Mouse (Mus musculus): ENCODE measurements around the gene Guf1.

The Guf1 gene

GRCm38 (mm10) chr5:69556628-69557403 lies at the start of gene Guf1:
TSS of gene Guf1 (plus strand) at chr5:69556923.
- peak; percentile 97 for DNase-seq (ENCODE audit: low spot score in 2 of 2)

DNA sequence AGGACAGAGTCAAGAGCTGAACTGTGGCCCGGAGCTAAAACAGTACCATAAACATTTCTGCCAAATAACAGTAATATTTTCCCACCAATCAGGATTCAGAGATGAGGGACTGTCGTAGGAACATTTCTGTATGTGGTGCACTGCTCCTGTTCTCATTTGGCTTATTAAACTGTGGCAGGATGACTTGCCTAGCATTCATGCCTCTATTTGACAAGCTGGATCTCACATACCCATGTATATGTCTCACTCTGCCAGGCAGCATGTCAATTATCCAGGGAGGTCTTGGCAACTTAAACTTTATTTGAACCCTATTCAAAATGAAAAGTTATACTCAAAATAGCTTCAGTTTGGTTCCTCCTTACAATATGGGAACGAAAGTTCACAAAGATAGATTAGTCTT lies 49.7 kb upstream of the Guf1 start:
- DNase-seq (ENCODE audit: low spot score in 2 of 2) = no peak

DNA sequence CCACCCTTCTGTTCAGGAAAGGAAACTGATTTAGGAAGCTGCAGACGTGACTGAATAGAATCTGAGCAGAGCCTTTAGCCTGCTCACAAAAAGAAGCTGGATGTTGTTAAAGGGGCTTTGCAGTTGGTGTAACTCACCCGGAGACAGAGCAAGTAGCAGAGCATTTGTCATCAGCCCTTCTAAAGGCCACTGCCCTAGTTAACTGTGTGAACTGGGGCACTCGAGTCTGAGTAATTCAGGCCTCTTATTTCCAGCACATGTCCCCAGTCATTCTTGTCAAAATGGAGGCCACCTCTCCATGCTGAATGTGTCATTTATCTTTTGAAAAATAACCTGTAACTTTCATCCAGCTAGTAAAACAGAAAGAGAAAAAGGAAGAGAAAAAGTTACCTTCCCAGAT lies 45.1 kb upstream of the Guf1 start:
- DNase-seq (ENCODE audit: low spot score in 2 of 2) = no peak

DNA sequence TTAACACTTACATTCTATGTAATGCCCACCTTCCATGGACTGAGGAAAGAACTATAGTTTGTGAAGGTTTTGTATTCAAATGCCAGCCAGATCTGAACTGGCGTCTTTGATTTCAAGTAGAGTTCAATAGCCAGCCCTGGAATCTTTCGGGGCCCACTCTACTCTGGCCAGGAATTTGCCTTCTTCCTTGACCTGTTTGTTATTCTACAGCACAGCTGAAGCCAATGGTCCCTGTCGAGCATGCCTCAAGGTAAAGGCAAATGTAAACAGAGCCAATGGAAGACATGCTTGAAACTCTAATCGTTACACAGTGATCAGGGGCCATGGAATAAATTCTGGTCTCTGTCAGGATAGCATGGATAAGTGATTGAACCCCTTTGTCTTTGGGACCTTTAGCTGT lies 44.5 kb upstream of the Guf1 start:
- no peak for DNase-seq (ENCODE audit: low spot score in 2 of 2)

DNA sequence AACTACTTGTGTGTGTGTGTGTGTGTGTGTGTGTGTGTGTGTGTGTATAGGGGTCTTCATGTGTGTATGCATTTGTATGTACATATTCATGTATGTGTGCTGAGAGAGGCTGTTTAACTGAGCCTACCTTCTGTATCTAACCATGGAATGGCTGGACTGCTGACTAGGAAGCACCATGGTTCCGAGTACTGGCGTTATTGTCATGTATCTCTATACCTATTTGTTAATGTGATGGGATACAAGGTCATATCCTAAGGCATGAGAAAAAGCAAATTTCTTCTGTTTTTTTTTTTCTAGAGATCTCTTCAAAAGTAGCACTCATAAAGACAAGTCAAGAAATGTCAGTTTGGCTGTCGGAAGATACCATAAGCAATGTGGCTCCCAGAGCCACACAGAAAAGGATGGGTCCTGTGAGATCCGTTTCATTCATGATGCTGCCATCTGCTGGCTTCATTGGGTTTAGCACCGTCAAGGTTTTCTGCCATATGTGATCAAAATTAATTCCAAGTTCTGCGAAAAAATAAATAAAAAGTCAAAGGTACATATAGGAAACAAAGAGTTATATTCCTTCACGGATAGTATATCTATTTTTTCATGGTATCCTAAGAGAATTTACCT lies 36.0 kb upstream of the Guf1 start:
- peak; percentile 37 to 78 for DNase-seq (ENCODE audit: low spot score in 2 of 2)

GRCm38 (mm10) chr5:69522064-69522463 lies 34.7 kb upstream of the Guf1 start:
- no peak for DNase-seq (ENCODE audit: low spot score in 2 of 2)

- DNase-seq (ENCODE audit: low spot score in 2 of 2) = no peak
These were observed 32.8 kb upstream of the Guf1 start for GRCm38 (mm10) chr5:69523944-69524343.

GRCm38 (mm10) chr5:69541680-69542079 lies 15.0 kb upstream of the Guf1 start:
- no peak for DNase-seq (ENCODE audit: low spot score in 2 of 2)

- DNase-seq (ENCODE audit: low spot score in 2 of 2) = peak; percentile 3 to 38
These were observed 14.2 kb upstream of the Guf1 start, which contains the start of gene Yipf7 for GRCm38 (mm10) chr5:69542489-69542888. TSS of gene Yipf7 (minus strand) at chr5:69542648.

- DNase-seq (ENCODE audit: low spot score in 2 of 2) = no peak
These were observed 747 bp downstream of the Guf1 start for GRCm38 (mm10) chr5:69557404-69557935.

GRCm38 (mm10) chr5:69591640-69592461 lies 35.1 kb downstream of the Guf1 start, which contains the start of gene Gnpda2:
TSS of gene Gnpda2 (minus strand) at chr5:69592340.
- DNase-seq (ENCODE audit: low spot score in 2 of 2) = peak; percentile 88

DNA sequence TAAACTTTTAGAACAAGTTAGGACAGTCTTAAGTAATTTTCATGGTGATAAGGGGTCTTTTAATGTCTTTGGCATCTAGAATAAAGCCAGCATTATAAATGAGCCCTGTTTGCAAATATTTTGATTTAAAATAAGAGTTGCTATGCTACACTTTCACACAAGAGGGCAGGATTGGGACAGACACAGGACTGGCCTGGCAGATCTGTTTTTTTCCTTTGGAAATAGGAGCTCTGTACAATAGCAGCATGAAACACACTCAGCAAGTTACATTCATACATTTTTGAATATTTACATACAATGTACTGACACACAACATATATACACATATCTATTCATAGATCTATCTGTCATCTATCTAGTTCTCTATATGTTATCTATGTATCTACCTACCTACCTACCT lies 44.3 kb downstream of the Guf1 start:
- DNase-seq (ENCODE audit: low spot score in 2 of 2) = no peak

DNA sequence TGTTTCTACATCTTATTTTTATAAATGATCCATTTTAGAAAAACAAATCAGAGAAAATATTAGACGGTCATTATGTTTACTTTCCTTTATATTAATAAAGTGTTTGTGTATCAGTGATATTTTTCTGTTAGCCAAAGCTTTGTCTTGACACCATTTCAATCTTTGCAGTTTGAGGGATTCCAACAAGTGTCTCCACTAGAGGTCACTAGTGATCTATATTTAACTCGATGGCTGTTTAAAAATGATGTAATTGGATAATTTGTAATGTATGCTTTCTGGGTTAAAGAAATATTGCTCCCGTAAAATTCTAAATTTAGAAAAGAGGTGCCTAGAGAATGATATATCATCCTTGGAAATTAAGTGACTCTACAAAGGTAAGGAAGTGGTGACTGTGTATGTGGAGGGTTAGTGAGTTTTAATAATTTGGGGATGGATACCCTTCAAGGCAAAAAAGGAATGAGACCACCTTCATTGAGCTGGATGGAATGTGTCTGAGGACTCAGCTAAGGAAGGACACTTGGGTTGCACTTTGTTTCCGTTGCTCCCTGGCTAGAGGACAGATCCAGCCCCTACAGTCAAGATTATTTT lies 56.6 kb downstream of the Guf1 start:
- no peak for DNase-seq (ENCODE audit: low spot score in 2 of 2)

- DNase-seq (ENCODE audit: low spot score in 2 of 2) = peak in 1 of 2 experiments; percentile 9
These were observed 64.2 kb downstream of the Guf1 start for GRCm38 (mm10) chr5:69620899-69621298.

All from frontal cortex, postnatal 36 days (tissue).